ENCODE assay signal across 9 mouse cellular contexts in the genomic region with DNA sequence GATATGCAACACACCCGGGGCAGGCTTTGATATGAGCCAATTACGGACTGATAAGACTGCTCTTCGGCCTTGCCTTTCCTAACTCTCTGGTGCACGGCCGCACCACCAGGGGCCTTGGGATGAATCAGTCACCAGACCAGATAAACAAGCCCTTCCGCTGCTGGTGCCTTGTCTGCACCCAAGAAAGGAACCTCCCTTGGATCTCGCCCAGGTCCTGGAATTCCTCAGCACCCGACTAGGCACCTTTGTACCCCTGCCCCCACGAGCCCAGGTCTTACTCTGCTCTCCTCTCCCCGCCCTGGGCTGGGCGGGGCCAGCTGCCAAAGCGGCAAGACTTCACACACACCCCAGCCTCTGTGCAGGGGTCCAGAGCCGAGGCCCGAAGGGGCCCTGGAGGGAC. TPM values are rescaled to one million over a fixed set of nuclear protein-coding genes. Genes with fewer than 3 reads are reported as not detected.
DNase-seq lines count a peak whose midpoint lies in the region; ATAC-seq lines count a peak whose summit lies in the region.
"Had no signal": no experiment of that assay in that cellular context is flagged by ENCODE, and none has a peak within 500 bp of the region (broad histone marks: within the 10 kb centered on the region; RNA-seq: fewer than 3 reads in every experiment).

A gene (plus strand): TSS at position 356 of the 400 bp plus-strand sequence.

- ATAC-seq in heart, embryonic 15.5 days (replicated peaks; ENCODE audit: insufficient number of reproducible peaks, insufficient read depth, low FRiP score, low read depth), result no peak; the same call in 1 of the 2 replicates
- ATAC-seq in forebrain, embryonic 14.5 days, result no peak

- H3K4me2 ChIP-seq in heart, embryonic 15.5 days, result peak within 1 kb of the TSS; percentile 53
- no peak within 1 kb of the TSS for H3K4me2 ChIP-seq in forebrain, embryonic 14.5 days (ENCODE audit: low read length)

- DNase-seq in heart, adult 8-10 months (ENCODE audit: low spot score), result no peak
- peak; percentile 81 for DNase-seq in adrenal gland, postnatal 14 days
- peak; percentile 27 to 57 for DNase-seq in kidney, postnatal 4 days
- peak; percentile 10 to 36 for DNase-seq in lung, postnatal 4 days
- DNase-seq in cerebellum, adult 11 months, result no peak
- DNase-seq in cerebellum, postnatal 14 days, result no peak
- no peak for DNase-seq in forebrain, embryonic 14.5 days (ENCODE audit: low spot score)

- H3K27ac ChIP-seq in heart, embryonic 15.5 days, result no peak within 1 kb of the TSS
- no peak within 1 kb of the TSS for H3K27ac ChIP-seq in forebrain, embryonic 14.5 days (ENCODE audit: low read depth, low read length)

- peaks cover 9% of the 10 kb centered on the region; the same call in 1 of the 2 replicates for H3K27me3 ChIP-seq in heart, embryonic 15.5 days
- no peaks in the 10 kb centered on the region for H3K27me3 ChIP-seq in forebrain, embryonic 14.5 days (replicated peaks; ENCODE audit: control insufficient read depth, insufficient read depth, low read length)

- peak within 1 kb of the TSS; percentile 27 for H3K4me3 ChIP-seq in heart, embryonic 15.5 days
- no peak within 1 kb of the TSS for H3K4me3 ChIP-seq in forebrain, embryonic 14.5 days (ENCODE audit: low read depth, low read length)

- 15% methylated on average over 14 of the region's 14 CpGs for WGBS in heart, embryonic 15.5 days
- 62% methylated on average over 14 of the region's 14 CpGs for WGBS in forebrain, embryonic 14.5 days

- H3K4me1 ChIP-seq in heart, embryonic 15.5 days (replicated peaks), result peaks cover 17% of the 10 kb centered on the region
- H3K4me1 ChIP-seq in forebrain, embryonic 14.5 days (ENCODE audit: control insufficient read depth, insufficient read depth, low read length), result no peaks in the 10 kb centered on the region

- no peaks in the 10 kb centered on the region for H3K36me3 ChIP-seq in heart, embryonic 15.5 days
- no peaks in the 10 kb centered on the region for H3K36me3 ChIP-seq in forebrain, embryonic 14.5 days (ENCODE audit: control insufficient read depth, insufficient read depth, low read length)

- H3K9ac ChIP-seq in heart, embryonic 15.5 days, result no peak within 1 kb of the TSS
- H3K9ac ChIP-seq in forebrain, embryonic 14.5 days (ENCODE audit: low read length), result no peak within 1 kb of the TSS

- H3K9me3 ChIP-seq in heart, embryonic 15.5 days (replicated peaks), result no peaks in the 10 kb centered on the region
- H3K9me3 ChIP-seq in forebrain, embryonic 14.5 days (replicated peaks; ENCODE audit: control insufficient read depth, low read length), result no peaks in the 10 kb centered on the region

RNA-seq across cellular contexts. Expression of the gene that starts here (rescaled TPM):
- 0.06 TPM in 2 replicates for polyA plus RNA-seq in heart, embryonic 15.5 days (2015; fragmentation: Nextera tagmentation; extraction: Ambion mirVana)
- total RNA-seq in heart, adult 8-10 months (2022), result under 1 TPM; 0.35 to 0.59 (median 0.39) TPM
- total RNA-seq in adrenal gland, postnatal 14 days (2021), result 0.67 and 0.75 TPM in 2 replicates
- not detected in 2 replicates for polyA plus RNA-seq in forebrain, embryonic 14.5 days (2014; fragmentation: Nextera tagmentation; extraction: Ambion mirVana)
- polyA plus RNA-seq: neural tube, embryonic 11.5 days had no signal

Comparison
In these comparisons a context has a peak if more than half of its experiments do, and no peak if none do; other contexts are left out.
1. Peak in DNase-seq in adrenal gland, postnatal 14 days; RNA of the gene not detected or under 1 TPM.
2. DNase-seq: peak in kidney, postnatal 4 days (2 of 2) and lung, postnatal 4 days (2 of 2); none in heart, adult 8-10 months (single experiment), cerebellum, adult 11 months (single experiment), cerebellum, postnatal 14 days (0 of 2) and forebrain, embryonic 14.5 days (single experiment).